Mouse (Mus musculus) liver, adult 2 months (tissue): Measurements from ENCODE around the gene Rep15. TPM values are rescaled to one million over a fixed set of nuclear protein-coding genes. Genes with fewer than 3 reads are reported as not detected.

ENCODE experiments used
- DNase-seq: peaks from one replicate; pipeline ENCODE4 v3.0.0-alpha.2; 2011; ENCODE audit warnings: low read depth, low spot score; ENCODE audit errors: extremely low read depth
- H3K27ac ChIP-seq: fragments of 200-500 bp; replicated peaks from 2 replicates; pipeline ENCODE4 v1.5.1; 2012; ENCODE audit warnings: low read depth, mild to moderate bottlenecking, control low read depth, inconsistent platforms, low read length; ENCODE audit not compliant: insufficient read depth
- H3K27me3 ChIP-seq: fragments of 200-500 bp; 2 replicates; pipeline ENCODE4 v1.6.1; 2012; ENCODE audit warnings: mild to moderate bottlenecking, moderate library complexity, low read length, inconsistent platforms; ENCODE audit not compliant: control insufficient read depth, insufficient read depth
- H3K36me3 ChIP-seq: fragments of 200-500 bp; 2 replicates; pipeline ENCODE4 v1.6.1; 2012; ENCODE audit warnings: low read length, inconsistent platforms; ENCODE audit not compliant: control insufficient read depth, insufficient read depth
- H3K4me1 ChIP-seq: fragments of 200-500 bp; 2 replicates; pipeline ENCODE4 v1.6.1; 2011; ENCODE audit warnings: low read length; ENCODE audit not compliant: control insufficient read depth, insufficient read depth
- H3K4me3 ChIP-seq: fragments of 200-500 bp; 2 replicates; pipeline ENCODE4 v1.5.1; 2011; ENCODE audit warnings: low read depth, mild to moderate bottlenecking, control low read depth, low read length, moderate library complexity; ENCODE audit not compliant: insufficient read depth
- H3K79me2 ChIP-seq: fragments of 200-500 bp; 2 replicates; pipeline ENCODE4 v1.6.1; 2012; ENCODE audit warnings: inconsistent platforms, mild to moderate bottlenecking, low read length, moderate library complexity; ENCODE audit not compliant: control insufficient read depth, insufficient read depth
- H3K9ac ChIP-seq: fragments of 200-500 bp; 2 replicates; pipeline ENCODE4 v1.6.1; 2012; ENCODE audit warnings: low read depth, mild to moderate bottlenecking, control low read depth, inconsistent platforms, low read length
- CTCF ChIP-seq: fragments of 200-500 bp; IDR thresholded peaks from 2 replicates; pipeline ENCODE4 v1.5.1; 2011; ENCODE audit warnings: low read depth, low read length, control low read depth
- POLR2A ChIP-seq: fragments of 200-500 bp; IDR thresholded peaks from 2 replicates; pipeline ENCODE4 v1.6.1; 2011; ENCODE audit warnings: low read length, control low read depth; ENCODE audit not compliant: insufficient read depth; ENCODE audit errors: extremely low read depth
- WGBS: fragments of 180-500 bp; shearing (Covaris S2); methylation state at CpG from one replicate; pipeline ENCODE4 v1.1.7; 2018; 5-methylcytosine and 5-hydroxymethylcytosine counted together
- polyA plus RNA-seq: library from polyadenylated mRNA; depleted of rRNA; stranded (reverse); fragments of >200 nt; gene quantifications from 2 replicates; pipeline ENCODE4 v1.2.3, GENCODE M21; 2012
- total RNA-seq: library from RNA; depleted of rRNA; stranded (reverse); fragments of >200 nt; gene quantifications from 2 replicates; pipeline ENCODE4 v1.2.3, GENCODE M21; 2014

Gene Rep15
- total and polyA plus RNA-seq, 2 experiments = 0.05 to 0.37 TPM

DNA sequence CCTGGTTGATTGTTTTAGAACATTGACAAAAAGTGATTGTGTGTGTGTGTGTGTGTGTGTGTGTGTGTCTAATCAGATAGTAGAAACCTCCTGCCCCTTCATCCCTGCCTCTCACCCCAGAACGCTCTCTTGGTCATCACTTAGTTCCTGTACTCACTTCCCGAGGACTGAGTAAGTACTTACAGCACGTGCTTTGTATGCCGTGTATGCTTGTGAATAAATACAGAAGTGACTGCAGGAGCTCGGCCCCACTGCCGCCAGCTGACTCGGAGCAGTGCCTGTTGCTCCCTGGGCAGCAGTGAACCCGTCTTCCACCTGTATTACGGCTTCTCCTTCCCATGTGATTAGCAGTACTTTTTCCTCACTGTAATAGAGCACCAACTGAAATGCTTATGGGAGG, 20.1 kb downstream of the Rep15 start:
- Histone ChIP-seq H3K4me1 (no peaks in the 10 kb centered on the region), H3K4me3 (no peak overlapping the region), H3K79me2 (0 out of 2 replicates have a peak, but pooled peaks cover 4% of the 10 kb centered on the region), H3K9ac (no peak overlapping the region), H3K27ac (no peak overlapping the region), H3K36me3 (peaks cover 49% of the 10 kb centered on the region), H3K27me3 (no peaks in the 10 kb centered on the region)
- 94% methylated on average over 9 of the region's 9 CpGs for WGBS
- TF ChIP-seq POLR2A = no peak
- TF ChIP-seq CTCF = no peak
- DNase-seq = no peak

- TF ChIP-seq POLR2A (no peak), CTCF (no peak)
- Histone ChIP-seq H3K4me3 (no peak overlapping the region), H3K27me3 (no peaks in the 10 kb centered on the region), H3K79me2 (0 out of 2 replicates have a peak, but pooled peaks cover 4% of the 10 kb centered on the region), H3K9ac (no peak overlapping the region), H3K27ac (no peak overlapping the region), H3K4me1 (no peaks in the 10 kb centered on the region), H3K36me3 (peaks cover 48% of the 10 kb centered on the region)
- DNase-seq = no peak
- WGBS = 94% methylated on average over 19 of the region's 19 CpGs
Measured at GRCm38 (mm10) chr6:147053785-147054646, 21.6 kb downstream of the Rep15 start.

- no peak overlapping the region for H3K27ac ChIP-seq
- no peaks in the 10 kb centered on the region for H3K27me3 ChIP-seq
- TF ChIP-seq CTCF (no peak), POLR2A (no peak)
- no peaks in the 10 kb centered on the region for H3K4me1 ChIP-seq
- H3K79me2 ChIP-seq = 0 out of 2 replicates have a peak, but pooled peaks cover 4% of the 10 kb centered on the region
- H3K9ac ChIP-seq = no peak overlapping the region
- 92% methylated on average over 10 of the region's 10 CpGs for WGBS
- H3K36me3 ChIP-seq = peaks cover 41% of the 10 kb centered on the region
- DNase-seq = no peak
- H3K4me3 ChIP-seq = no peak overlapping the region
Measured at GRCm38 (mm10) chr6:147055374-147055977, 23.1 kb downstream of the Rep15 start.

- no peak overlapping the region for H3K9ac ChIP-seq
- WGBS = 77% methylated on average over 7 of the region's 7 CpGs
- H3K27me3 ChIP-seq = no peaks in the 10 kb centered on the region
- DNase-seq = no peak
- H3K36me3 ChIP-seq = peaks cover 41% of the 10 kb centered on the region; the same call in 1 of the 2 replicates
- H3K27ac ChIP-seq = no peak overlapping the region
- no peaks in the 10 kb centered on the region for H3K79me2 ChIP-seq
- TF ChIP-seq CTCF (no peak), POLR2A (no peak)
- H3K4me3 ChIP-seq = no peak overlapping the region
- H3K4me1 ChIP-seq = peaks cover 3% of the 10 kb centered on the region; the same call in 1 of the 2 replicates
Measured at GRCm38 (mm10) chr6:147059326-147059725, 26.9 kb downstream of the Rep15 start.

- H3K27me3 ChIP-seq = no peaks in the 10 kb centered on the region
- WGBS = 94% methylated on average over 9 of the region's 9 CpGs
- no peak for TF ChIP-seq CTCF
- TF ChIP-seq POLR2A = no peak
- H3K9ac ChIP-seq = no peak overlapping the region
- no peak for DNase-seq
- no peaks in the 10 kb centered on the region for H3K79me2 ChIP-seq
- H3K36me3 ChIP-seq = peaks cover 29% of the 10 kb centered on the region; the same call in 1 of the 2 replicates
- peaks cover 3% of the 10 kb centered on the region; the same call in 1 of the 2 replicates for H3K4me1 ChIP-seq
- no peak overlapping the region for H3K27ac ChIP-seq
- H3K4me3 ChIP-seq = no peak overlapping the region
Measured at GRCm38 (mm10) chr6:147061630-147062029, 29.2 kb downstream of the Rep15 start.

DNA sequence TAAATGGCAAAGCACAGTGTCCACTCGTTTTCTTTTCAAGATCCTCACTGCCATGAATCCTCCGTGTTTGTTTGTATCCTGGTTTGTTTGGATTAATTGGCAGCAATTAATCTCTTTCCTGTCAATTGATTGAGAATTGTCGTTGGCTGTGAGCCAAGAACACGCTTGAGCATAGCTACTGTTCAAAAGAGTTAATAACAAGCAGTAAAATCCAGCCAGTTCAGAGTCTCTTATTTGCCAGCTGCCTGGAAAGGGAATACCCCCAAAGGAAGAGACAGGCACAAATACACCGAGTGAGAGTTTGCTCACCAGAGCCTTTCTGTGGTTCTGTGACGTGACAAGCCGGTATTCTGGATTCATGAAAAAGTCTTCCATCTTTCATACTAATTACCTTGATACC, 29.6 kb downstream of the Rep15 start:
- Histone ChIP-seq H3K36me3 (peaks cover 27% of the 10 kb centered on the region; the same call in 1 of the 2 replicates), H3K4me3 (no peak overlapping the region), H3K27ac (no peak overlapping the region), H3K27me3 (no peaks in the 10 kb centered on the region), H3K9ac (no peak overlapping the region), H3K79me2 (no peaks in the 10 kb centered on the region), H3K4me1 (peaks cover 3% of the 10 kb centered on the region; the same call in 1 of the 2 replicates)
- no peak for DNase-seq
- no peak for TF ChIP-seq POLR2A
- TF ChIP-seq CTCF = no peak
- 59% methylated on average over 7 of the region's 7 CpGs for WGBS
